Mouse (Mus musculus) lung, embryonic 14.5 days (tissue): ENCODE results near the gene 4930451I11Rik. TPM values are rescaled to one million over a fixed set of nuclear protein-coding genes. Genes with fewer than 3 reads are reported as not detected.

Experiments
- ATAC-seq: fragments of 200-750 bp; cut with Nextera tagmentation; 2 replicates; pipeline ENCODE4 v1.8.0; 2017; ENCODE audit warnings: mild to moderate bottlenecking, moderate TSS enrichment, moderate library complexity; ENCODE audit not compliant: insufficient read depth
- DNase-seq: peaks from one replicate; pipeline ENCODE4 v3.0.0-alpha.2; 2015
- H3K27ac ChIP-seq: fragments of 300-500 bp; sonication (generic); 2 replicates; pipeline ENCODE4 v1.5.1; 2014; ENCODE audit warnings: low read depth, mild to moderate bottlenecking, moderate library complexity
- H3K27me3 ChIP-seq: fragments of 300-500 bp; sonication (generic); 2 replicates; pipeline ENCODE4 v1.6.1; 2014; ENCODE audit warnings: low read length, control low read depth; ENCODE audit not compliant: insufficient read depth
- H3K36me3 ChIP-seq: fragments of 300-500 bp; sonication (generic); 2 replicates; pipeline ENCODE4 v1.6.1; 2014; ENCODE audit warnings: control low read depth; ENCODE audit not compliant: insufficient read depth
- H3K4me1 ChIP-seq: fragments of 300-500 bp; sonication (generic); 2 replicates; pipeline ENCODE4 v1.6.1; 2014; ENCODE audit warnings: antibody characterized with exemption, control low read depth; ENCODE audit not compliant: insufficient read depth
- H3K4me2 ChIP-seq: fragments of 300-500 bp; sonication (generic); 2 replicates; pipeline ENCODE4 v1.6.1; 2014; ENCODE audit warnings: mild to moderate bottlenecking
- H3K4me3 ChIP-seq: fragments of 300-500 bp; sonication (generic); 2 replicates; pipeline ENCODE4 v1.5.1; 2014; ENCODE audit warnings: low read depth, low read length
- H3K9ac ChIP-seq: fragments of 300-500 bp; sonication (generic); 2 replicates; pipeline ENCODE4 v1.6.1; 2014
- H3K9me3 ChIP-seq: fragments of 300-500 bp; sonication (generic); 2 replicates; pipeline ENCODE4 v1.6.1; 2016; ENCODE audit warnings: low read depth, low read length, control low read depth
- CTCF ChIP-seq: IDR thresholded peaks from 2 replicates; pipeline ENCODE4 v1.5.1; 2016; ENCODE audit warnings: antibody characterized with exemption, low read depth
- WGBS: fragments of 180-500 bp; shearing (Covaris S2); extraction: QIAGEN DNeasy Blood & Tissue Kit; methylation state at CpG from one replicate; pipeline ENCODE4 v1.1.7; 2014; 5-methylcytosine and 5-hydroxymethylcytosine counted together
- polyA plus RNA-seq: library from polyadenylated mRNA; unstranded; fragments of >200 nt; fragmentation: Nextera tagmentation; extraction: Ambion mirVana; gene quantifications from 2 replicates; pipeline ENCODE4 v1.2.1, GENCODE M21; 2014

The 4930451I11Rik gene
- polyA plus RNA-seq, 1 experiment from 2014 or later = not detected

- no peak overlapping the region for H3K9ac ChIP-seq
- no peak for DNase-seq
- peaks cover 69% of the 10 kb centered on the region for H3K36me3 ChIP-seq
- H3K27me3 ChIP-seq = no peaks in the 10 kb centered on the region
- H3K4me2 ChIP-seq = no peak overlapping the region
- no peak overlapping the region for H3K4me3 ChIP-seq
- WGBS = 89% methylated on average over 14 of the region's 14 CpGs
- no peak overlapping the region for H3K27ac ChIP-seq
- no peak for TF ChIP-seq CTCF
- H3K9me3 ChIP-seq = no peaks in the 10 kb centered on the region
- no peak for ATAC-seq
- peaks cover 6% of the 10 kb centered on the region for H3K4me1 ChIP-seq
Observed at GRCm38 (mm10) chr7:126786142-126786541, 45.3 kb downstream of the 4930451I11Rik start.

DNA sequence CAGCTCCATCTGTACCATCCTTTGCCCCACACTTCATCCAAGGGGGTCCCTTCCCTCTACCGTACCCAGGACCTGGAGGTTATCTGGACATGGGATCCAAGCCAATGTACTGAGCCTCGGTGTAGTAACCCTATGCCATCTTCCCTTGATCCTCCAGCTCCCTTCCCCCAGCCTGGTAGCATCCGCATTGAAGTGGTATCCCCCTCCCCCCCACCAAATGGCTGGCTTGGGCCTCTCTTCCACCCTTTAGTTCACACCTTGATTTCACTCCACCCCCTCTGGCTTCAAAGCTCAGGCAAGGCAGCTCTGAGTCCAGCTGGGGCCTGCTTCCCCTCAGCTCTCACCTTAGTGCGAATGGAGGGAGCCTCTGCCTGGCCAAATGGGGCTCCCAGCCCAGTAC is 46.4 kb downstream of the 4930451I11Rik start:
- H3K4me3 ChIP-seq = no peak overlapping the region
- peaks cover 9% of the 10 kb centered on the region for H3K4me1 ChIP-seq
- H3K27me3 ChIP-seq = no peaks in the 10 kb centered on the region
- no peaks in the 10 kb centered on the region for H3K9me3 ChIP-seq
- no peak for DNase-seq
- H3K36me3 ChIP-seq = peaks cover 65% of the 10 kb centered on the region
- H3K27ac ChIP-seq = no peak overlapping the region
- WGBS = 52% methylated on average over 4 of the region's 4 CpGs
- no peak for TF ChIP-seq CTCF
- no peak for ATAC-seq
- no peak overlapping the region for H3K4me2 ChIP-seq
- no peak overlapping the region for H3K9ac ChIP-seq

DNA sequence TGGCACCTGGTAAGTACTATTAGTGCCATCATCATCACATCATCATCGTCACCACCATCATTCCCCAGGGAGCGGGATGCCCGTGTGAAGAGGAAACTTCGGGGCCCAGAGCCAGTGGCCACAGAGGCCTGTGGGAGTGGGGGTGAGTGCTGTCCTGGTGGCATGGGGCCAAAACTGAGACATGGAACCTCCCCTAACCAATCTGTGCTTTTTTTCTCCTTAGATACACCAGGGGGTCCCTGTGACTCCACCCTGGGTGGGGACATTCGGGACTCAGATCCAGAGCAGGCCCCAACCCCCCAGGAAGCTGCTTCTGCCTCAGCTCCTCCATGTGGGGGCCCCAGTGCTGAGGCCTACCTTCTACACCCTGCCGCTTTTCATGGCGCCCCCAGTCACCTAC is 47.0 kb downstream of the 4930451I11Rik start:
- Histone ChIP-seq H3K27ac (no peak overlapping the region), H3K9me3 (no peaks in the 10 kb centered on the region), H3K4me1 (peaks cover 13% of the 10 kb centered on the region), H3K4me3 (no peak overlapping the region), H3K36me3 (peaks cover 59% of the 10 kb centered on the region), H3K4me2 (no peak overlapping the region), H3K27me3 (no peaks in the 10 kb centered on the region), H3K9ac (no peak overlapping the region)
- ATAC-seq = no peak
- TF ChIP-seq CTCF = no peak
- DNase-seq = no peak
- 80% methylated on average over 7 of the region's 7 CpGs for WGBS

- no peak overlapping the region for H3K4me2 ChIP-seq
- 76% methylated on average over 13 of the region's 13 CpGs for WGBS
- no peak for TF ChIP-seq CTCF
- ATAC-seq (no peak), DNase-seq (no peak)
- H3K27ac ChIP-seq = no peak overlapping the region
- no peak overlapping the region for H3K4me3 ChIP-seq
- H3K4me1 ChIP-seq = peaks cover 16% of the 10 kb centered on the region
- peaks cover 45% of the 10 kb centered on the region for H3K36me3 ChIP-seq
- no peaks in the 10 kb centered on the region for H3K9me3 ChIP-seq
- no peaks in the 10 kb centered on the region for H3K27me3 ChIP-seq
- H3K9ac ChIP-seq = no peak overlapping the region
Observed at GRCm38 (mm10) chr7:126782693-126783092, 48.7 kb downstream of the 4930451I11Rik start.

GRCm38 (mm10) chr7:126781661-126782370 is 49.6 kb downstream of the 4930451I11Rik start:
- ATAC-seq = no peak
- H3K27ac ChIP-seq = no peak overlapping the region
- H3K4me2 ChIP-seq = peak overlapping the region; percentile 74; the same call in 1 of the 2 replicates
- no peaks in the 10 kb centered on the region for H3K9me3 ChIP-seq
- H3K36me3 ChIP-seq = peaks cover 36% of the 10 kb centered on the region
- no peak for DNase-seq
- peak overlapping the region; percentile 58 for H3K9ac ChIP-seq
- WGBS = 34% methylated on average over 11 of the region's 11 CpGs
- no peak for TF ChIP-seq CTCF
- H3K4me3 ChIP-seq = no peak overlapping the region
- H3K27me3 ChIP-seq = no peaks in the 10 kb centered on the region
- H3K4me1 ChIP-seq = peaks cover 21% of the 10 kb centered on the region

DNA sequence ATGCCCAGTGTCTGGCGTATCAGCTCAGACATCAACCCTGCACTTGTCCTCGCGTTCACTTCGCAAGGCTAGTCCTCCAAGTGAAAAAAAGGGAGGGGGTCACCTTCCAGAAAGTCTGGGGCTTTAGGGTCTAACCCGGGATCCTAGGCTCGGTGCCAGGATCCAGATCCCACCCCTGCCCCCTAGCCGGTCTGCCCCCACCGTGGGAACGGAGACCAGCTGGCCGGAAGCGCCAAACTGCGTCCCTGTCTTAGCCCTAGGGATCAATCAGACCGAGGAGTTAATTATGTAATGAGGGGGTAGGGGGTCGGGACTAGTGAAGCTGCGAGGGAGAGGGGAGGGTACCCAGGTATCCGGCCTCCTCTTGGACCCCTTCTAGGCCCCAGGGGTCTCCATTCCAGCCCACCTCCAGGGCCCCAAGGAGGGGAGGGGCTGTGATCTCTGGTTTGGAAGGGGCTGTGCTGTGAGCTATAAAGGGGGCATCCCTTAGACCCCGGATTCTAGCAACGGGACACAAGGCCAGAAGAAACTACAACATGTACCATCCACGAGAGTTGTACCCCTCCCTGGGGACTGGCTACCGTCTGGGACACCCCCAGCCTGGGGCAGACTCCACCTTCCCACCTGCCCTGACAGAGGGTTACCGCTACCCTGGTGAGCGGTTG is 50.3 kb downstream of the 4930451I11Rik start, which contains the start of gene Tbx6:
TSS of gene Tbx6 (plus strand) at position 513 of the 665 bp plus-strand sequence.
- peak; percentile 52 for DNase-seq
- Histone ChIP-seq H3K27ac (peak within 1 kb of the TSS; percentile 85), H3K27me3 (no peaks in the 10 kb centered on the region), H3K4me1 (peaks cover 23% of the 10 kb centered on the region), H3K9ac (peak within 1 kb of the TSS; percentile 58), H3K36me3 (peaks cover 29% of the 10 kb centered on the region), H3K4me3 (peak within 1 kb of the TSS; percentile 37), H3K4me2 (peak within 1 kb of the TSS; percentile 74), H3K9me3 (no peaks in the 10 kb centered on the region)
- TF ChIP-seq CTCF = no peak
- ATAC-seq = no peak
- 4% methylated on average over 22 of the region's 22 CpGs for WGBS

Other genes starting within 250 kb of the 4930451I11Rik start
- 0.32 and 0.54 TPM in 2 replicates for gene Apobr, start 246.7 kb downstream of the 4930451I11Rik start, polyA plus RNA-seq
- gene Cln3, start 245.8 kb downstream of the 4930451I11Rik start, polyA plus RNA-seq = 24.1 and 27.3 TPM in 2 replicates
- gene Il27, start 236.7 kb downstream of the 4930451I11Rik start, polyA plus RNA-seq = not detected in 2 replicates
- 9.7 and 10.7 TPM in 2 replicates for gene Nupr1, start 200.8 kb downstream of the 4930451I11Rik start, polyA plus RNA-seq
- gene Sgf29, start 182.3 kb downstream of the 4930451I11Rik start, polyA plus RNA-seq = 49.5 and 61.3 TPM in 2 replicates
- 1.4 and 2.6 TPM in 2 replicates for gene Sult1a1, start 155.2 kb downstream of the 4930451I11Rik start, polyA plus RNA-seq
- gene Bola2, start 136.2 kb downstream of the 4930451I11Rik start, polyA plus RNA-seq = 123 and 126 TPM in 2 replicates
- 8.9 and 9.7 TPM in 2 replicates for gene Slx1b, start 135.9 kb downstream of the 4930451I11Rik start, polyA plus RNA-seq
- gene Coro1a, start 123.9 kb downstream of the 4930451I11Rik start, polyA plus RNA-seq = 29.2 and 29.3 TPM in 2 replicates
- 111 and 117 TPM in 2 replicates for gene Mapk3, start 72.0 kb downstream of the 4930451I11Rik start, polyA plus RNA-seq
- gene Gdpd3, start 65.3 kb downstream of the 4930451I11Rik start, polyA plus RNA-seq = 3.3 and 3.4 TPM in 2 replicates
- gene Ypel3, start 54.7 kb downstream of the 4930451I11Rik start, polyA plus RNA-seq = 87.8 and 91.2 TPM in 2 replicates
- 0.28 TPM in 1 of 2 replicates, not detected in the other for gene Tbx6, start 50.2 kb downstream of the 4930451I11Rik start, polyA plus RNA-seq
- 278 and 300 TPM in 2 replicates for gene Ppp4c, start 39.1 kb downstream of the 4930451I11Rik start, polyA plus RNA-seq
- gene Fam57b, start 34.0 kb downstream of the 4930451I11Rik start, polyA plus RNA-seq = 0.17 and 0.88 TPM in 2 replicates
- 0.33 and 0.80 TPM in 2 replicates for gene Doc2a, start 15.8 kb upstream of the 4930451I11Rik start, polyA plus RNA-seq
- gene Hirip3, start 30.3 kb upstream of the 4930451I11Rik start, polyA plus RNA-seq = 19.9 and 26.7 TPM in 2 replicates
- gene Ino80e, start 30.7 kb upstream of the 4930451I11Rik start, polyA plus RNA-seq = 92.9 and 99.7 TPM in 2 replicates
- gene Taok2, start 53.1 kb upstream of the 4930451I11Rik start, polyA plus RNA-seq = 34.8 and 40.1 TPM in 2 replicates
- gene Tmem219, start 91.3 kb upstream of the 4930451I11Rik start, polyA plus RNA-seq = 26.7 and 31.5 TPM in 2 replicates
- gene Kctd13, start 97.2 kb upstream of the 4930451I11Rik start, polyA plus RNA-seq = 12.1 and 15.7 TPM in 2 replicates
- gene Asphd1, start 117.9 kb upstream of the 4930451I11Rik start, polyA plus RNA-seq = 0.39 TPM in 1 of 2 replicates, not detected in the other
- gene Sez6l2, start 118.9 kb upstream of the 4930451I11Rik start, polyA plus RNA-seq = 0.68 and 1.1 TPM in 2 replicates
- gene Cdipt, start 144.3 kb upstream of the 4930451I11Rik start, polyA plus RNA-seq = 86.1 and 92.8 TPM in 2 replicates
- gene Cdiptos, start 144.5 kb upstream of the 4930451I11Rik start, polyA plus RNA-seq = 1.5 TPM in 2 replicates
- gene Mvp, start 183.0 kb upstream of the 4930451I11Rik start, polyA plus RNA-seq = 7.7 and 8.0 TPM in 2 replicates
- gene Pagr1b, start 184.8 kb upstream of the 4930451I11Rik start, polyA plus RNA-seq = 0.85 TPM in 1 of 2 replicates, not detected in the other
- 21.9 and 44.5 TPM in 2 replicates for gene Pagr1a, start 185.7 kb upstream of the 4930451I11Rik start, polyA plus RNA-seq
- 37.4 and 54.0 TPM in 2 replicates for gene Gm42742, start 189.5 kb upstream of the 4930451I11Rik start, polyA plus RNA-seq
- 4.7 and 5.9 TPM in 2 replicates for gene Prrt2, start 189.6 kb upstream of the 4930451I11Rik start, polyA plus RNA-seq
- 74.3 and 90.8 TPM in 2 replicates for gene Maz, start 195.4 kb upstream of the 4930451I11Rik start, polyA plus RNA-seq
- 168 and 180 TPM in 2 replicates for gene Kif22, start 210.8 kb upstream of the 4930451I11Rik start, polyA plus RNA-seq